Mouse (Mus musculus) C2C12 (cell line): ENCODE data around the gene Itpr1.

Source experiments
- CEBPB ChIP-seq: IDR thresholded peaks from one replicate; pipeline ENCODE4 v1.6.1; 2011; ENCODE audit warnings: low read depth, mild to moderate bottlenecking, control low read depth, moderate library complexity
- CTCF ChIP-seq: IDR thresholded peaks from one replicate; pipeline ENCODE4 v1.5.1; 2011; ENCODE audit not compliant: control insufficient read depth, insufficient read depth, insufficient read length
- MAX ChIP-seq: IDR thresholded peaks from one replicate; pipeline ENCODE4 v1.6.1; 2011; ENCODE audit warnings: mild to moderate bottlenecking, control low read depth
- MYOG ChIP-seq: IDR thresholded peaks from one replicate; pipeline ENCODE4 v1.6.1; 2011; ENCODE audit not compliant: control insufficient read depth, insufficient read length; ENCODE audit errors: extremely low read depth
- USF1 ChIP-seq: IDR thresholded peaks from one replicate; pipeline ENCODE4 v1.6.1; 2011; ENCODE audit warnings: low read depth, mild to moderate bottlenecking, control low read depth, moderate library complexity

DNA sequence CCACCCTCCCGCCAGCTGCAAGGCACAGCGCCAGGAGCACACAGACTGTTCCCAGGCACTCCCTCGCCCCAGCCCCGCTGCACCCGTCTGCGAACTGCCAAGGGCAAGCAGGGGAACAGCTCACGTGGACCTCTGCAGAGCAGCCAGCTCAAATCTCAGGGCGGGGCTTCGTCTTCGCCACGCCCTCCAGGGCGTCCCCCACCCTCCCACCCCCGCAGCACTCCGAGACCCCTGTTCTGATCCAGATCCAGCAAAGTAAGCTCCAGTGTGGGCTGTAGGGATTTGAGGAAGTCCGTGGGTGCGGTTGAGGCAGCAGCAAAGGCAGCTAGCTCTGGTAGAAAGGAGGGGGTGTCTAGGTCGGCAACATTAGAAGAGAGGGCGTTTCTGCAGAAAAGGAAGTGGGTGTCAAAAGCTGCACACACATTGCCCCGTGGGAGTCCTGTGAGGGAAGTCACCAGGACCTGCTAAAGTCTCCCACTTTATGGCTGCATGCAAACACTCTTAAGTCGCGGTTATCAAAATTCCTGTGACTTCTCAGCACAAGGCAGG lies 358.2 kb downstream of the Itpr1 start:
- TF ChIP-seq CTCF (no peak), CEBPB (no peak), USF1 (peak; percentile 41), MAX (no peak), MYOG (no peak)
